9 mouse cellular contexts compared by ENCODE assay signal in the genomic region with DNA sequence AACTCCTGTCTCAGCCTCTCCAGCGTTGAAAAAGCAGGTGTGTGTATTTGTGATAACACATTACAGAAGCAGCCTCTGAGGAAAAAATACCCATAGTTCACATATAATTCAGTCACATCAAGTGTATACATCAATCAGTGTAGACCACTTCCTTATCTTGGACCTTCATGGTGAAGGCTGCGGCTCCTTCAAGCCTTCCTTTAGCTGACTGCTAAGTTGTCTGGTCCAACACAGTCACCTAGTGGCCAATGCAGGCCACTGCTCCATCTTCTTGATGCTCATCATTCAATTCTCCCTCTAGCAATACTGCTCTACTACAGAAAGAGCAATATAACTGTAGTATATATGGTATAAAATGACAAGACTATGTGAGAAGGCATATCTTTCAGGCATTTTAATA.
DNase-seq lines count a peak whose midpoint lies in the region; ATAC-seq and TF ChIP-seq lines count a peak whose summit lies in the region.
"Had no signal": no experiment of that assay in that cellular context is flagged by ENCODE, and none has a peak within 500 bp of the region (broad histone marks: within the 10 kb centered on the region; RNA-seq: fewer than 3 reads in every experiment).

No protein-coding gene starts in this region.

- no peak overlapping the region for H3K27ac ChIP-seq in forebrain, embryonic 14.5 days (ENCODE audit: low read depth, low read length)
- no peak overlapping the region for H3K27ac ChIP-seq in forebrain, embryonic 11.5 days (ENCODE audit: low read depth, low read length)
- H3K27ac ChIP-seq in midbrain, embryonic 13.5 days: no peak overlapping the region
- no peak overlapping the region for H3K27ac ChIP-seq in midbrain, embryonic 10.5 days (replicated peaks)
- no peak overlapping the region for H3K27ac ChIP-seq in hindbrain, postnatal 0 days
- H3K27ac ChIP-seq: neural tube, embryonic 12.5 days had no signal

- no peak overlapping the region for H3K4me3 ChIP-seq in forebrain, embryonic 14.5 days (ENCODE audit: low read depth, low read length)
- H3K4me3 ChIP-seq in forebrain, embryonic 11.5 days (ENCODE audit: low read depth, low read length): no peak overlapping the region
- H3K4me3 ChIP-seq in midbrain, embryonic 13.5 days (replicated peaks): no peak overlapping the region
- no peak overlapping the region for H3K4me3 ChIP-seq in midbrain, embryonic 10.5 days
- no peak overlapping the region for H3K4me3 ChIP-seq in hindbrain, postnatal 0 days (ENCODE audit: low read length)
- H3K4me3 ChIP-seq: neural tube, embryonic 12.5 days had no signal

- peaks cover 70% of the 10 kb centered on the region for H3K36me3 ChIP-seq in forebrain, embryonic 14.5 days (ENCODE audit: control insufficient read depth, insufficient read depth, low read length)
- no peaks in the 10 kb centered on the region for H3K36me3 ChIP-seq in forebrain, embryonic 11.5 days (ENCODE audit: control insufficient read depth, insufficient read depth, low read length)
- H3K36me3 ChIP-seq in midbrain, embryonic 13.5 days: peaks cover 66% of the 10 kb centered on the region
- H3K36me3 ChIP-seq in midbrain, embryonic 10.5 days: peaks cover 53% of the 10 kb centered on the region
- H3K36me3 ChIP-seq in hindbrain, postnatal 0 days (ENCODE audit: insufficient read depth, low read length): peaks cover 27% of the 10 kb centered on the region

- TF ChIP-seq CTCF in hindbrain, postnatal 0 days (IDR thresholded peaks at IDR 0.05; ENCODE audit: low read depth): peak; percentile 93

- H3K9me3 ChIP-seq in forebrain, embryonic 14.5 days (replicated peaks; ENCODE audit: control insufficient read depth, low read length): no peaks in the 10 kb centered on the region
- no peaks in the 10 kb centered on the region for H3K9me3 ChIP-seq in forebrain, embryonic 11.5 days (ENCODE audit: control insufficient read depth, low read length)
- no peaks in the 10 kb centered on the region for H3K9me3 ChIP-seq in midbrain, embryonic 13.5 days
- no peaks in the 10 kb centered on the region for H3K9me3 ChIP-seq in midbrain, embryonic 10.5 days (replicated peaks)
- no peaks in the 10 kb centered on the region for H3K9me3 ChIP-seq in hindbrain, postnatal 0 days (ENCODE audit: low read length)
- H3K9me3 ChIP-seq: neural tube, embryonic 12.5 days had no signal

- no peaks in the 10 kb centered on the region for H3K4me1 ChIP-seq in forebrain, embryonic 14.5 days (ENCODE audit: control insufficient read depth, insufficient read depth, low read length)
- peaks cover 2% of the 10 kb centered on the region; the same call in 1 of the 2 replicates for H3K4me1 ChIP-seq in forebrain, embryonic 11.5 days (replicated peaks; ENCODE audit: control insufficient read depth, insufficient read depth, low read length)
- no peaks in the 10 kb centered on the region for H3K4me1 ChIP-seq in midbrain, embryonic 13.5 days (replicated peaks)
- no peaks in the 10 kb centered on the region for H3K4me1 ChIP-seq in midbrain, embryonic 10.5 days
- H3K4me1 ChIP-seq in hindbrain, postnatal 0 days (ENCODE audit: insufficient read depth, low read length): no peaks in the 10 kb centered on the region
- H3K4me1 ChIP-seq: neural tube, embryonic 12.5 days had no signal

- H3K4me2 ChIP-seq in forebrain, embryonic 14.5 days (ENCODE audit: low read length): no peak overlapping the region
- no peak overlapping the region for H3K4me2 ChIP-seq in forebrain, embryonic 11.5 days (ENCODE audit: low read depth, low read length, severe bottlenecking)
- H3K4me2 ChIP-seq in midbrain, embryonic 13.5 days (replicated peaks): no peak overlapping the region
- no peak overlapping the region for H3K4me2 ChIP-seq in hindbrain, postnatal 0 days (ENCODE audit: low read depth, low read length)
- H3K4me2 ChIP-seq: neural tube, embryonic 12.5 days had no signal

- 78% methylated on average over 2 of the region's 2 CpGs for WGBS in forebrain, embryonic 14.5 days
- WGBS in forebrain, embryonic 11.5 days: 75% methylated on average over 2 of the region's 2 CpGs
- WGBS in midbrain, embryonic 13.5 days: 82% methylated on average over 2 of the region's 2 CpGs
- WGBS in midbrain, embryonic 10.5 days: 74% methylated on average over 2 of the region's 2 CpGs
- 54% methylated on average over 2 of the region's 2 CpGs for WGBS in hindbrain, postnatal 0 days

- ATAC-seq in forebrain, embryonic 14.5 days: no peak
- no peak for ATAC-seq in forebrain, embryonic 11.5 days (replicated peaks; ENCODE audit: low FRiP score)
- ATAC-seq in midbrain, embryonic 13.5 days: peak; percentile 71; the same call in 1 of the 2 replicates
- peak; percentile 76 for ATAC-seq in hindbrain, postnatal 0 days
- ATAC-seq in megakaryocyte, adult 5-6 weeks (ENCODE audit: poor library complexity, severe bottlenecking): peak; percentile 56; the same call in 1 of the 2 replicates
- no peak for ATAC-seq in erythroid progenitor cell, adult 5-6 weeks (replicated peaks; ENCODE audit: low FRiP score, poor library complexity, severe bottlenecking)

- no peaks in the 10 kb centered on the region for H3K27me3 ChIP-seq in forebrain, embryonic 14.5 days (replicated peaks; ENCODE audit: control insufficient read depth, insufficient read depth, low read length)
- H3K27me3 ChIP-seq in forebrain, embryonic 11.5 days (ENCODE audit: control insufficient read depth, insufficient read depth, low read length): no peaks in the 10 kb centered on the region
- H3K27me3 ChIP-seq in midbrain, embryonic 13.5 days: no peaks in the 10 kb centered on the region
- no peaks in the 10 kb centered on the region for H3K27me3 ChIP-seq in midbrain, embryonic 10.5 days (ENCODE audit: low read depth, poor library complexity, severe bottlenecking)
- no peaks in the 10 kb centered on the region for H3K27me3 ChIP-seq in hindbrain, postnatal 0 days (ENCODE audit: insufficient read depth, low read length)
- H3K27me3 ChIP-seq: neural tube, embryonic 12.5 days had no signal

- H3K9ac ChIP-seq in forebrain, embryonic 14.5 days (ENCODE audit: low read length): no peak overlapping the region
- H3K9ac ChIP-seq in forebrain, embryonic 11.5 days (ENCODE audit: low read length): no peak overlapping the region
- no peak overlapping the region for H3K9ac ChIP-seq in midbrain, embryonic 13.5 days (replicated peaks)
- H3K9ac ChIP-seq in hindbrain, postnatal 0 days (replicated peaks; ENCODE audit: low read length): no peak overlapping the region
- H3K9ac ChIP-seq: neural tube, embryonic 12.5 days had no signal

- peak; percentile 57 for DNase-seq in forebrain, embryonic 14.5 days (ENCODE audit: low spot score)
- DNase-seq in forebrain, embryonic 11.5 days (ENCODE audit: low spot score): no peak
- no peak for DNase-seq in midbrain, embryonic 10.5 days (ENCODE audit: low spot score)
- peak; percentile 16 for DNase-seq in ZHBTc4 (ENCODE audit: low read depth, low spot score)
- peak; percentile 82 for DNase-seq in hindbrain, postnatal 0 days (ENCODE audit: low spot score)

Comparison
In these comparisons a context has a peak if more than half of its experiments do, and no peak if none do; other contexts are left out.
1. DNase-seq: peak in forebrain, embryonic 14.5 days (single experiment), ZHBTc4 (single experiment) and hindbrain, postnatal 0 days (single experiment); none in forebrain, embryonic 11.5 days (single experiment) and midbrain, embryonic 10.5 days (single experiment).
2. ATAC-seq: peak in midbrain, embryonic 13.5 days (single experiment), hindbrain, postnatal 0 days (single experiment) and megakaryocyte, adult 5-6 weeks (single experiment); none in forebrain, embryonic 14.5 days (single experiment), forebrain, embryonic 11.5 days (single experiment) and erythroid progenitor cell, adult 5-6 weeks (single experiment).